Mouse (Mus musculus) heart, embryonic 11.5 days (tissue): ENCODE measurements around the gene Fosl1. TPM values are rescaled to one million over a fixed set of nuclear protein-coding genes. Genes with fewer than 3 reads are reported as not detected.
"Not testable (repeated sequence)": the region's sequence is repeated elsewhere in the genome, so short reads cannot be mapped to it uniquely, and the experiment has no call there.

Experiments
- ATAC-seq: fragments of 200-750 bp; cut with Nextera tagmentation; replicated peaks from 2 replicates; pipeline ENCODE4 v1.8.0; 2017; ENCODE audit warnings: moderate library complexity; ENCODE audit not compliant: insufficient number of reproducible peaks, low FRiP score, low TSS enrichment
- H3K27ac ChIP-seq: fragments of 300-500 bp; sonication (generic); 2 replicates; pipeline ENCODE4 v1.5.1; 2014; ENCODE audit warnings: mild to moderate bottlenecking, low read depth, low read length
- H3K27me3 ChIP-seq: fragments of 300-500 bp; sonication (generic); 2 replicates; pipeline ENCODE4 v1.6.1; 2014; ENCODE audit warnings: mild to moderate bottlenecking, low read length, mixed read lengths; ENCODE audit not compliant: control insufficient read depth, insufficient read depth
- H3K36me3 ChIP-seq: fragments of 300-500 bp; sonication (generic); 2 replicates; pipeline ENCODE4 v1.6.1; 2014; ENCODE audit warnings: mild to moderate bottlenecking, low read length, moderate library complexity, mixed read lengths; ENCODE audit not compliant: control insufficient read depth, insufficient read depth
- H3K4me1 ChIP-seq: fragments of 300-500 bp; sonication (generic); 2 replicates; pipeline ENCODE4 v1.6.1; 2014; ENCODE audit warnings: low read length; ENCODE audit not compliant: control insufficient read depth, insufficient read depth
- H3K4me2 ChIP-seq: fragments of 300-500 bp; sonication (generic); 2 replicates; pipeline ENCODE4 v1.6.1; 2014; ENCODE audit warnings: mild to moderate bottlenecking, moderate library complexity
- H3K4me3 ChIP-seq: fragments of 300-500 bp; sonication (generic); 2 replicates; pipeline ENCODE4 v1.5.1; 2014; ENCODE audit warnings: low read depth, low read length
- H3K9ac ChIP-seq: fragments of 300-500 bp; sonication (generic); 2 replicates; pipeline ENCODE4 v1.6.1; 2014; ENCODE audit warnings: mild to moderate bottlenecking, low read depth, low read length, moderate library complexity
- H3K9me3 ChIP-seq: fragments of 300-500 bp; sonication (generic); replicated peaks from 2 replicates; pipeline ENCODE4 v1.6.1; 2016; ENCODE audit warnings: low read length; ENCODE audit not compliant: control insufficient read depth
- WGBS: fragments of 180-500 bp; shearing (Covaris S2); extraction: QIAGEN DNeasy Blood & Tissue Kit; methylation state at CpG from one replicate; pipeline ENCODE4 v1.1.7; 2014; ENCODE audit not compliant: insufficient replicate concordance; 5-methylcytosine and 5-hydroxymethylcytosine counted together
- polyA plus RNA-seq: library from polyadenylated mRNA; unstranded; fragments of >200 nt; fragmentation: Nextera tagmentation; extraction: Ambion mirVana; gene quantifications from 2 replicates; pipeline ENCODE4 v1.2.1, GENCODE M21; 2014

Fosl1 gene
- polyA plus RNA-seq, 1 experiment from 2014 or later: not detected

- Histone ChIP-seq H3K4me2 (peak overlapping the region; percentile 82), H3K9ac (no peak overlapping the region), H3K27ac (no peak overlapping the region), H3K4me1 (peaks cover 12% of the 10 kb centered on the region), H3K9me3 (no peaks in the 10 kb centered on the region), H3K27me3 (no peaks in the 10 kb centered on the region), H3K36me3 (peaks cover 20% of the 10 kb centered on the region), H3K4me3 (no peak overlapping the region)
- ATAC-seq: no peak
- 81% methylated on average over 4 of the region's 4 CpGs for WGBS
These were observed 39.4 kb downstream of the Fosl1 start for GRCm38 (mm10) chr19:5486771-5487170.

- peak within 1 kb of the TSS; percentile 53 for H3K4me3 ChIP-seq
- H3K27me3 ChIP-seq: no peaks in the 10 kb centered on the region
- peak within 1 kb of the TSS; percentile 76 for H3K9ac ChIP-seq
- peaks cover 19% of the 10 kb centered on the region for H3K4me1 ChIP-seq
- WGBS: 1% methylated on average over 39 of the region's 39 CpGs
- ATAC-seq: peak; percentile 79
- H3K27ac ChIP-seq: peak within 1 kb of the TSS; percentile 100
- no peaks in the 10 kb centered on the region for H3K9me3 ChIP-seq
- peaks cover 22% of the 10 kb centered on the region for H3K36me3 ChIP-seq
- H3K4me2 ChIP-seq: peak within 1 kb of the TSS; percentile 82
These were observed 40.6 kb downstream of the Fosl1 start, which contains the start of gene Mus81 for GRCm38 (mm10) chr19:5487768-5488550. Gene Mus81 (minus strand): TSS chr19:5488402.

- peak overlapping the region; percentile 82 for H3K4me2 ChIP-seq
- no peaks in the 10 kb centered on the region for H3K9me3 ChIP-seq
- peak overlapping the region; percentile 100 for H3K27ac ChIP-seq
- WGBS: under 1% methylated on average over 26 of the region's 26 CpGs
- H3K9ac ChIP-seq: peak overlapping the region; percentile 76
- H3K4me3 ChIP-seq: peak overlapping the region; percentile 53
- peaks cover 21% of the 10 kb centered on the region for H3K36me3 ChIP-seq
- peak; percentile 81 for ATAC-seq
- H3K4me1 ChIP-seq: peaks cover 19% of the 10 kb centered on the region
- no peaks in the 10 kb centered on the region for H3K27me3 ChIP-seq
These were observed 41.7 kb downstream of the Fosl1 start for GRCm38 (mm10) chr19:5488878-5489571.

GRCm38 (mm10) chr19:5489721-5490120 is 42.4 kb downstream of the Fosl1 start:
- WGBS: 47% methylated on average over 10 of the region's 10 CpGs
- peak overlapping the region; percentile 100 for H3K27ac ChIP-seq
- H3K9ac ChIP-seq, H3K9me3 ChIP-seq, H3K27me3 ChIP-seq, ATAC-seq: not testable (repeated sequence)
- peak overlapping the region; percentile 82 for H3K4me2 ChIP-seq
- peaks cover 19% of the 10 kb centered on the region for H3K4me1 ChIP-seq
- peak overlapping the region; percentile 90 for H3K4me3 ChIP-seq
- H3K36me3 ChIP-seq: peaks cover 23% of the 10 kb centered on the region

- Histone ChIP-seq H3K36me3 (peaks cover 22% of the 10 kb centered on the region), H3K27ac (peak within 1 kb of the TSS; percentile 100), H3K27me3 (no peaks in the 10 kb centered on the region), H3K4me3 (peak within 1 kb of the TSS; percentile 90), H3K4me1 (peaks cover 19% of the 10 kb centered on the region), H3K4me2 (peak within 1 kb of the TSS; percentile 82), H3K9me3 (no peaks in the 10 kb centered on the region), H3K9ac (peak within 1 kb of the TSS; percentile 95)
- peak; percentile 57 for ATAC-seq
- WGBS: under 1% methylated on average over 54 of the region's 62 CpGs
These were observed 43.1 kb downstream of the Fosl1 start, which contains the start of gene Cfl1 for GRCm38 (mm10) chr19:5490313-5490897. Gene Cfl1 (plus strand): TSS chr19:5490455.

GRCm38 (mm10) chr19:5490898-5491708 is 43.8 kb downstream of the Fosl1 start:
- H3K4me1 ChIP-seq: peaks cover 19% of the 10 kb centered on the region
- H3K4me2 ChIP-seq: peak overlapping the region; percentile 82
- H3K4me3 ChIP-seq: peak overlapping the region; percentile 90
- H3K9me3 ChIP-seq: no peaks in the 10 kb centered on the region
- WGBS: under 1% methylated on average over 58 of the region's 59 CpGs
- peak overlapping the region; percentile 100 for H3K27ac ChIP-seq
- H3K27me3 ChIP-seq: no peaks in the 10 kb centered on the region
- H3K36me3 ChIP-seq: peaks cover 22% of the 10 kb centered on the region
- peak; percentile 7; the same call in 1 of the 2 replicates for ATAC-seq
- H3K9ac ChIP-seq: peak overlapping the region; percentile 95

- 73% methylated on average over 4 of the region's 4 CpGs for WGBS
- Histone ChIP-seq H3K4me2 (peak overlapping the region; percentile 82; the same call in 1 of the 2 replicates), H3K9me3 (no peaks in the 10 kb centered on the region), H3K36me3 (peaks cover 32% of the 10 kb centered on the region), H3K4me1 (peaks cover 10% of the 10 kb centered on the region), H3K27ac (no peak overlapping the region), H3K4me3 (peak overlapping the region; percentile 90; the same call in 1 of the 2 replicates), H3K27me3 (no peaks in the 10 kb centered on the region), H3K9ac (no peak overlapping the region)
- no peak for ATAC-seq
These were observed 45.3 kb downstream of the Fosl1 start for GRCm38 (mm10) chr19:5492641-5493040.

- ATAC-seq, H3K9ac ChIP-seq, H3K27me3 ChIP-seq, H3K9me3 ChIP-seq, H3K27ac ChIP-seq, H3K4me3 ChIP-seq, H3K4me2 ChIP-seq: not testable (repeated sequence)
- WGBS: 77% methylated on average over 9 of the region's 9 CpGs
- peaks cover 10% of the 10 kb centered on the region for H3K4me1 ChIP-seq
- H3K36me3 ChIP-seq: peaks cover 34% of the 10 kb centered on the region
These were observed 46.0 kb downstream of the Fosl1 start for GRCm38 (mm10) chr19:5493301-5493721.
